Mouse (Mus musculus) cerebellum, adult (tissue): ENCODE measurements at regions not wholly inside any gene's neighbourhood (a gene's known extent, or its start where the extent isn't known, plus 50 kb on each side); places are given as distances from the start of the nearest gene placed in this dataset.
A peak's percentile ranks its signal among the peaks of the same experiment; 100 is the strongest.
"Not testable (repeated sequence)": the region's sequence is repeated elsewhere in the genome, so short reads cannot be mapped to it uniquely, and the experiment has no call there.

Experiments used
- ATAC-seq: cut with Nextera tagmentation; 2 replicates; pipeline ENCODE4 v1.9.2; 2017; ENCODE audit warnings: mild to moderate bottlenecking, moderate library complexity, mixed read lengths; ENCODE audit not compliant: insufficient number of reproducible peaks, low FRiP score, low TSS enrichment

GRCm38 (mm10) chr8:34669146-34669545 is 557.6 kb upstream of the Gm10131 start:
- ATAC-seq: no peak

- no peak for ATAC-seq
These were observed 552.9 kb upstream of the Gm10131 start for GRCm38 (mm10) chr8:34664429-34664828.

- ATAC-seq: no peak
These were observed 551.0 kb upstream of the Gm10131 start for GRCm38 (mm10) chr8:34662532-34662931.

- no peak for ATAC-seq
These were observed 540.2 kb upstream of the Gm10131 start for GRCm38 (mm10) chr8:34651750-34652149.

GRCm38 (mm10) chr8:34628221-34628620 is 516.7 kb upstream of the Gm10131 start:
- ATAC-seq: not testable (repeated sequence)

- no peak for ATAC-seq
These were observed 514.1 kb upstream of the Gm10131 start for GRCm38 (mm10) chr8:34625670-34626069.

GRCm38 (mm10) chr8:34623783-34624182 is 512.2 kb upstream of the Gm10131 start:
- ATAC-seq: no peak

GRCm38 (mm10) chr8:34622177-34623114 is 510.9 kb upstream of the Gm10131 start:
- no peak for ATAC-seq

GRCm38 (mm10) chr8:34618046-34618445 is 506.5 kb upstream of the Gm10131 start:
- ATAC-seq: no peak

GRCm38 (mm10) chr8:34614987-34615386 is 503.4 kb upstream of the Gm10131 start:
- no peak for ATAC-seq

GRCm38 (mm10) chr8:34614031-34614526 is 502.5 kb upstream of the Gm10131 start:
- peak; percentile 45; the same call in 1 of the 2 replicates for ATAC-seq

GRCm38 (mm10) chr8:34613138-34613537 is 501.6 kb upstream of the Gm10131 start:
- no peak for ATAC-seq

- no peak for ATAC-seq
These were observed 500.9 kb upstream of the Gm10131 start for GRCm38 (mm10) chr8:34612396-34612795.

GRCm38 (mm10) chr8:34610186-34610585 is 498.6 kb upstream of the Gm10131 start:
- ATAC-seq: no peak

GRCm38 (mm10) chr8:34607426-34607825 is 495.9 kb upstream of the Gm10131 start:
- ATAC-seq: no peak

- ATAC-seq: no peak
These were observed 493.5 kb upstream of the Gm10131 start for GRCm38 (mm10) chr8:34605031-34605430.

- ATAC-seq: no peak
These were observed 493.0 kb upstream of the Gm10131 start for GRCm38 (mm10) chr8:34604581-34604980.

GRCm38 (mm10) chr8:34601426-34601953 is 490.0 kb upstream of the Gm10131 start:
- ATAC-seq: no peak

GRCm38 (mm10) chr8:34600880-34601279 is 489.3 kb upstream of the Gm10131 start:
- no peak for ATAC-seq

GRCm38 (mm10) chr8:34596593-34596992 is 485.1 kb upstream of the Gm10131 start:
- no peak for ATAC-seq

GRCm38 (mm10) chr8:34590976-34591749 is 479.6 kb upstream of the Gm10131 start:
- no peak for ATAC-seq
